Mouse (Mus musculus) neural tube, embryonic 15.5 days (tissue): ENCODE results near the gene Shprh. TPM values are rescaled to one million over a fixed set of nuclear protein-coding genes. Genes with fewer than 3 reads are reported as not detected.
"Not testable (repeated sequence)": the region's sequence is repeated elsewhere in the genome, so short reads cannot be mapped to it uniquely, and the experiment has no call there.

Experiments
- ATAC-seq: fragments of 200-750 bp; cut with Nextera tagmentation; 2 replicates; pipeline ENCODE4 v1.8.0; 2017; ENCODE audit warnings: mild to moderate bottlenecking, moderate TSS enrichment, moderate library complexity; ENCODE audit not compliant: low FRiP score
- H3K27ac ChIP-seq: fragments of 300-500 bp; sonication (generic); replicated peaks from 2 replicates; pipeline ENCODE4 v1.5.1; 2015; ENCODE audit warnings: mild to moderate bottlenecking, inconsistent platforms
- H3K27me3 ChIP-seq: fragments of 300-500 bp; sonication (generic); replicated peaks from 2 replicates; pipeline ENCODE4 v1.6.1; 2015; ENCODE audit warnings: inconsistent platforms
- H3K36me3 ChIP-seq: fragments of 300-500 bp; sonication (generic); 2 replicates; pipeline ENCODE4 v1.6.1; 2015; ENCODE audit warnings: inconsistent platforms
- H3K4me1 ChIP-seq: fragments of 300-500 bp; sonication (generic); 2 replicates; pipeline ENCODE4 v1.6.1; 2015; ENCODE audit warnings: inconsistent platforms
- H3K4me2 ChIP-seq: fragments of 300-500 bp; sonication (generic); 2 replicates; pipeline ENCODE4 v1.6.1; 2015; ENCODE audit warnings: inconsistent platforms, mild to moderate bottlenecking, moderate library complexity
- H3K4me3 ChIP-seq: fragments of 300-500 bp; sonication (generic); replicated peaks from 2 replicates; pipeline ENCODE4 v1.5.1; 2015; ENCODE audit warnings: mild to moderate bottlenecking, inconsistent platforms
- H3K9ac ChIP-seq: fragments of 300-500 bp; sonication (generic); replicated peaks from 2 replicates; pipeline ENCODE4 v1.6.1; 2015; ENCODE audit warnings: mild to moderate bottlenecking, inconsistent platforms
- H3K9me3 ChIP-seq: fragments of 300-500 bp; sonication (generic); replicated peaks from 2 replicates; pipeline ENCODE4 v1.6.1; 2016; ENCODE audit warnings: inconsistent platforms
- WGBS: fragments of 180-500 bp; shearing (Covaris S2); methylation state at CpG from one replicate; pipeline ENCODE4 v1.1.7; 2015; ENCODE audit warnings: mixed read lengths; 5-methylcytosine and 5-hydroxymethylcytosine counted together
- polyA plus RNA-seq: library from polyadenylated mRNA; unstranded; fragments of >200 nt; fragmentation: Nextera tagmentation; extraction: Ambion mirVana; gene quantifications from 2 replicates; pipeline ENCODE4 v1.2.1, GENCODE M21; 2015

The Shprh gene
- polyA plus RNA-seq, 1 experiment from 2014 or later = 17.8 TPM

DNA sequence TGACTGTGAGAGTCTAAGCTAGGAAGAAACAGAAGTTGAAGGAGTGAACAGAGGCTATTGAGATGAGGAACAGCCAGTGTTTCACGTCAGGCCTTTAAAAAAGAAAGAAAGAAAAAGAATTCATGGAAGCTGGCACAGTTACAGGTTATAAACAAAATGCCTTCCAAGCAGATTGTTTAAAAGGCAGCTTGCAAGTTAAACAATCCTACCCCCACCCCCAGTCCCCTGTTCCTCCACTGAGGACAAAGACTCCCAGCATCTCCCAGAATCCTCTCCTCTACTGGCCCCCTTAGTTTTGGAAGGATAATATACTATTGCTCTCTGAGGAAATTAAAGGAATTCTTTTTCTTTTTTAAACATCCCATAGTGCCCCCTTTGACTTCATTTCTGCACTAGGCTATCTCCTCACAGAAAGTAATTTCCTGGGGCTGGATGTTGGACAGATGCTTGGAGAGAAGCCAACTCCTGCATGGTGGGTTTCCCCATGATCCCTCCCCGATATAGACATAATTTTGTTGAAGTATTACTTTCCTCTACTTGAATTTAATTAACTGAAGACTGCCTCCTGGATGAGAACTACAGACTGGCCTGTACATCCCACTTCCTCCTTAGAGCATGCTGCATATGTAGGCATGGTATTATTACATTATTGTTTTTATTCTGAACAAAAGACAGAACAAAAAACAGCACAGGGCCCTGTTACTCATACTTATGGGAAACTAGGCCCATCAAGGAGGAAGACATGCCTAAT, 101.2 kb downstream of the Shprh start:
- Histone ChIP-seq H3K9me3 (no peaks in the 10 kb centered on the region), H3K4me2 (no peak overlapping the region), H3K4me3 (no peak overlapping the region), H3K4me1 (peaks cover 6% of the 10 kb centered on the region; the same call in 1 of the 2 replicates), H3K36me3 (no peaks in the 10 kb centered on the region), H3K9ac (no peak overlapping the region), H3K27ac (no peak overlapping the region), H3K27me3 (no peaks in the 10 kb centered on the region)
- ATAC-seq = peak; percentile 84; the same call in 1 of the 2 replicates
- WGBS = 30% methylated on average over 2 of the region's 2 CpGs

DNA sequence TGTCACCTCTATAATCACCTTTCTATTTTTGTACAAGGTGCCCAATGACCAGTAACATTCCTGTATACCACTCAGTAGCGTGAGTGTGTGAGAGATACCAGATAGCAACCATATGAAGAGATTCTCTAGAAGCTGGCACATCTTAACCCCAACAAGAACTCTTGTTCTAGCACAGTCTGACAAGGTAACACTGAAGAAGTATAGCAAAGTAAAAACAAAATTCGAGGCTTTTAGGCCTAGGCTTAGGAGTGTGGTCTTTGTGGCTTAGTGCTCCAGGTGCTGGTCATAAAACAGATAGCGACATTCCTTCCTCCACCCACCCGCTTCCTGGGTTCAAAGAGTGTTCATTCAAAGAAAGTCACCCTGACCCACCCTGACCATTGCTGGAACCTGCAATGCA, 104.4 kb downstream of the Shprh start:
- H3K27ac ChIP-seq, H3K27me3 ChIP-seq, ATAC-seq, H3K4me2 ChIP-seq, H3K36me3 ChIP-seq, H3K4me1 ChIP-seq, H3K4me3 ChIP-seq, H3K9ac ChIP-seq, H3K9me3 ChIP-seq: not testable (repeated sequence)
- 76% methylated on average over 4 of the region's 4 CpGs for WGBS

DNA sequence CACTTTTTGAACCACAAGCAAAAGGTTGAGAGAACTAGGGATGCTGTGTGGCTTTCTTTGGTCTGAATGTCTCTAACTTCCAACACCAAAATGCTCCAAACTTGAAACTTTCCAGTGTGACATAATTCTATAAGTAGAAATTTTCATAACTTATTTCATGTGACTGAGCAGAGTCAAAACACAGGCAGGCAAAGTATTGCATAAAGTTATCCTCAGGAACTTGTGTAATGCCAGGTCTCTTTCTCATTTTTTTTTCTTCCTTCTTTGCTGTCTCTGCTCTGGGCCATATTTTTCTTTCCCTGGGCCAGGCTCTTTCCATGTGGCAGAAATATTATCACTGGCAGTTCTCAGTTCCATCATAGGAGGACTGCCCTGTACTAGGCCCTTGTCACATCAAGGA, 110.9 kb downstream of the Shprh start:
- Histone ChIP-seq H3K36me3 (no peaks in the 10 kb centered on the region), H3K9ac (no peak overlapping the region), H3K27ac (no peak overlapping the region), H3K27me3 (no peaks in the 10 kb centered on the region), H3K9me3 (no peaks in the 10 kb centered on the region), H3K4me2 (no peak overlapping the region), H3K4me3 (no peak overlapping the region), H3K4me1 (no peaks in the 10 kb centered on the region)
- no peak for ATAC-seq

DNA sequence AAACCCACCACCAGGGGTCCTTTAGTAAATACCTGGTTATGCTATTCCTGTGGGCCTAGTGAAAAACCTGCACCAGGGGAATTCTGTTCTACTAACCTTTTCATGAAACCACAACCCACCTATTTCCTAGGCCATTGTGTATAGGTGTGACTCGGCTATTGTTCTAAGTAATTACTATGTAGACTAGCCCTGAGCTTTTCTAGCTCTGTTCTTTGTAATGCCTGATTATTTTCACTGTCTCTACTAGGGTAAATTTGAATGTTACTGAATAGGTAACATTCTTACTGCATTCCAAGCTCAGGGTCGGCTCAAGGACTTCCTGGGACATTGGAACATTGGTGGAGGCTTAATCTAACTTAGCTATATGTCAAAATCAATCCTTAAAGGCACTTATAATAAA, 113.1 kb downstream of the Shprh start:
- H3K9ac ChIP-seq, H3K27me3 ChIP-seq, H3K4me2 ChIP-seq, H3K4me1 ChIP-seq, H3K9me3 ChIP-seq, ATAC-seq, H3K36me3 ChIP-seq, H3K27ac ChIP-seq, H3K4me3 ChIP-seq: not testable (repeated sequence)
- WGBS = 82% methylated on average over 2 of the region's 2 CpGs

DNA sequence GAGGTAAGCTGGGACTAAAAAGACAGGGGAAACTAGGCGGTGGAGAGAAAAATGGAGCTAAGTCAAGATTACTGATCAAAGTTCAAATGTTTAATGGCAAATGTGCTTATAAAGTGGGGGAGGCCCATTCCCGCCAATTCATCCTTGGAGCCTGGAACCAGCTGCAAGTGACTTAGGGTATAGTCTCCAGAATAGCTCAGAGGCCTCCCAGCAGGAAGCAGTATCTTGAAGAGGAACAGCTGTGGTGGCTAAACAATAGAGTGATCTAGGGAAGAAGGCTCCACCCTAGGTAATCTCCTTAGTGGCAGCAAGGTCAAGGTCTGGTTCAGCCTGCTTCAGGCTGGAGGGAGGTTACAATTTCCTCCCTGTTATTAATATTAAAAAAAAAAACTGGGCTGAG, 114.6 kb downstream of the Shprh start:
- H3K4me1 ChIP-seq, H3K36me3 ChIP-seq, H3K4me2 ChIP-seq, H3K4me3 ChIP-seq, H3K9ac ChIP-seq, ATAC-seq, H3K27me3 ChIP-seq, H3K9me3 ChIP-seq, H3K27ac ChIP-seq: not testable (repeated sequence)
- WGBS = 83% methylated on average over 2 of the region's 2 CpGs

Other genes with a start within 250 kb of the Shprh start
- gene Grm1, start 67.1 kb upstream of the Shprh start, polyA plus RNA-seq = 6.4 and 7.3 TPM in 2 replicates
- 16.9 and 18.3 TPM in 2 replicates for gene Fbxo30, start 131.9 kb downstream of the Shprh start, polyA plus RNA-seq
- gene Epm2a, start 194.0 kb downstream of the Shprh start, polyA plus RNA-seq = 1.00 and 1.5 TPM in 2 replicates